Mouse (Mus musculus) lung, postnatal 36 days (tissue): ENCODE results near the gene Ptcd2.
A peak's percentile ranks its signal among the peaks of the same experiment; 100 is the strongest.

Source experiments
- DNase-seq: peaks from one replicate; pipeline ENCODE4 v3.0.0; 2022; ENCODE audit warnings: mixed read lengths

Ptcd2 gene

DNA sequence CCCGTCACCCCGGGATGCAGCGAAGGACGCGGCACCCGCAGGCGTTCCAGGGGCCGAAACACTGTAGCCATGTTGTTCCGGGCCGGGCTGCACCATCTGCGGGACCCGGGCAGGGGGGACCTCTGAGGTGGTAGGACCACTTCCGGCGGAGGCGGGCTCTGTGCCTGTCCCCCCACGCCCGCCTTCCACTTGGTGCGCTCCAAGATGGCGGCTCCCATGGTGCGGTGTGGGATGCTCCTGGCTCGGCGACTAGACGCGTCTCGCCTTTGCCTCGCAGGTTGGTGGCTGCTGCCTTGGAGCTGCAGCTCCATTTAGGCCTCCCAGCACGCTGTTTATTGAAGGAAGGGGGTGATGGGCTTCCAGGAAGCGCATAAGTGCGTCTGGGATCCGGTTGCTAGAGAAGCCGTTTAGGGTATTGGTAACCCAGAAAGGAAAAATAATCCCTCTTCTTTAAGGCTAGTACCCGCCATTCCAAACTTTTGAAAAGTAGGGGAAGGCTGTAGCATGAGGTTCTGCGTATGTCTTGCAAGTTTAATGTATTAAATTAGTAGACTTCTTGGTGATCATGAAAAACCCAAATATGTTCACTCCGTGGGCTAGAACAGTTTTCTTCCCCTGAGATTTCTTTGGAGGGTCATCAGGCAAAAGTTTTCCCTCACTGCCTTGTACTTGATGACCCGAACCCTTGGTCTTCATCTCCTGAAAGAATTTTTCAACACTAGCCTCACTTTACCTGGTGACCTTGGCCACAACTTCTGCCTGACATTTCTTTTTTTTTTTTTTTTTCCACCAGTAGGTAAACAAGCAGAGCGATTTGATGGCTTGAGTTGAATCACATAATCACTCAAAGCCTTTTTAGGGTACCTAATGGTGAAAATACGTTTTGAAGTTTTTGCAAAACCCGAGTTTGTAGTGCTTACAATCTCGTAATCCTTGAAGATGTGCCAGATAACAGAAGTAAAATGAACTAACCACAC lies at the start of gene Ptcd2, which contains the start of gene Mrps27:
Gene Ptcd2 (minus strand): TSS at position 107 of the 977 bp plus-strand sequence.
Gene Mrps27 (plus strand): TSS at position 188 of the 977 bp plus-strand sequence.
- peak; percentile 98 for DNase-seq

DNA sequence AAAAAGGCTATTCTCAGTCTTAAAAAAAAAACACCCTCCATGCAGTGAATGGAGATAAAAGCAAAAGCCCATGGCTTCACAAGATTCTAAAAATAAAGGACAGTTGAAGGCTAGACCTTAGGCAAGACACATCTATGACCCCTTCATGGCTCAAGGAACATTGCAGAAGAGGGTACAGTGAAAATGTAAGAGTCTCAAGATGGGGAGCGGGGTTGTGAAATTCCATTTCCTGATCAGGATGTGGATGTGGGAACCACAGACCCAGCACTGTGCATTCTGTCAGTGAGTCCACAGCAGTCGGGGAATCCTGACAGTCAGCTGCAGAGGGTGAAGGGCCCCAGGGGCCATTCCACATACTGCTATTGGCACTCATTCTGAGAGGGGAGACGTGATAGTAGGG lies 48.6 kb upstream of the Ptcd2 start:
- DNase-seq: no peak

DNA sequence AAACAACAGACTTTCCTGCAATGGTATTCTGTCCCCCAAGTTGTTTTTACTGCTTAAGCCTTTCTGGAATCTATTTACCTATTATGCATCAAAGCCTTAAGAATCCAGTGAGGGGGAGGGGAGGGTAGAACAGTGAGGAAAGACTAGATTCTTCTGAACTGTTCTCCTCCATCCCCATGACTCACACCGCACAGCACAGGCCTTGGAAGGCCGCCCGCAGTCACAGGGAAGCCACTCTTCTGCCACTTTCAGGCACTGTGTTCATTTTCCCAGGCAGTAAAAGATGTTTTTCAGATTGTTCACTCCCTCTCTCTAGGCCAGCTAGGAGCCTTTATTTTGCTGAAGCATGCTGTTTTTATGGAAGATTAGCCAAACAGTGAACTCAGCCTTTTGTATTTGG lies 46.9 kb upstream of the Ptcd2 start:
- peak; percentile 55 for DNase-seq

DNA sequence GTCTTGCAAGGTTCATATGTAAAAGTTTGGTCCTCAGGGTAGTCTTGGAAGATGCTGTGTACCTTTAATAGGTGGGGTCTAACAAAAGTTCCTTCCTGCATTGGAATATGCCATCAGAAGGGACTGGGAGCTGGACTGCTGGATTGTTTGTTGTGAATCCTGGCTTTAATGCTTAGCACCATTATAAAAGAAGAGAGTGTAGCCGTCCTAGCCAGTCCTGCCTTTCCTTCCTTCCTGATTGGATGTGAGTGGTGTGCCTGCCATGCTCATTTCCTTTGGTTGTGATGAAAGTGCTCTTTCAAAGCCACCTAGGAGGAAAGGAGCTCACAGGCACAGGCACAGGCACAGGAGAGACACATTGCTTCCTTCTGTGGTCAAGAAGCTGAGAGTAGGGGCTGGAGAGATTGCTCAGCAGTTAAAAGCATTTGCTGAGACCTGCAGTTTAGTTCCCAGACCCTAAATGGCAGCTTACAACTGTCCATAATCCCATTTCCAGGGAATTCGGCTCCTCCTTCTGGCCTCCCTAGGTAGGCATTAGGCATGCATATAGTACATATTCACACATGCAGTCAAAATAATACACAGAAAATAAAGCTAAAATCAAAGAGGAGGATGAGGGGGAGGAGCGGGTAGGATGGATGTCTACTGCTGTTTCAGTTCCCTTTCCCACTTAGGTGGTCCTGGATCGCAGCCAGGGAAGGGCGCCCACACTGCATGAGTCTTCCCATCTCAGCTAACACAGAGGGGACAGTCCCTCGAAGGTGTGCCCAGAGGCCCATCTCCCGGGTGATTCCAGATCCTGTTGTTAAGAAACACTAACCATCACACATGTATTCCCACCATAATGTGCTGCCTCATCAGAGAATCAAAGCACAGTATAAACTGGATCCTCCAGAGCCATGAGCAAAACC lies 43.7 kb upstream of the Ptcd2 start:
- DNase-seq: no peak

DNA sequence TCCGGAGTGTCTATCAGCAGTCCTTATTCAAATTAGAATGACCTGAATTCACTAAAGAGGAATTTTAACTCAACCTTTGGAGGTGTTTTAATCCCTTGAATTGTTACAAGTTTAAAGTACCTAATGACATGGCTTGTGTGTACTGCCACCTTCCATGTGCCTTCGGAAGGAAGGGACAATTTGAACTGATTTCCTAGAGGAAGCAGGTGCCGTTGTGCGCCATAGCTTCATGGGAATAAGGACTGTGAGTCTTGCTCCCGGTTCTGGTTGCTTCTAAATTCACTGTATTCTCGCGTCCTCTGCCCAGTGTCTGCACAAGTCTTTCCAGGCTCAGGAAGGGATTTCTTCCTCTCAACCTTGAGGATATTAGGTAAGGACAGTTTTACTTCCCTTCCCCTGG lies 41.8 kb upstream of the Ptcd2 start:
- DNase-seq: no peak

DNA sequence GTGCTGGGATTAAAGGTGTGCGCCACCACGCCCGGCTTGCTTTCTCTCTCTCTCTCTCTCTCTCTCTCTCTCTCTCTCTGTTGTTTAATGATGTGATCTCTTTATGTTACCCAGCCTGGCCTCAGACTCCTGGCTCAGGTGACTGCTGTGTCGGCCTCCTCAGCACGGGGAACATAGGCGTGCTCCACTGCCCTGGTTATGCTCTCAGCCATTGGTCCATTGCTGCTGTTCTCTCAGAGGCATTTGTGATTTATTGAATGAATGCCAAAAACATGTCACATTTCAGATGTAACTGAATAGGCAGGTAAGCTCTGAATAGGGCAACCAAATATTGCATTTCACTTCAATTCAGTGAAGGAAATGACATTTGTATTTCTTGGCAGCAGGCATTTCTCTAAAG lies 41.4 kb upstream of the Ptcd2 start:
- DNase-seq: no peak

DNA sequence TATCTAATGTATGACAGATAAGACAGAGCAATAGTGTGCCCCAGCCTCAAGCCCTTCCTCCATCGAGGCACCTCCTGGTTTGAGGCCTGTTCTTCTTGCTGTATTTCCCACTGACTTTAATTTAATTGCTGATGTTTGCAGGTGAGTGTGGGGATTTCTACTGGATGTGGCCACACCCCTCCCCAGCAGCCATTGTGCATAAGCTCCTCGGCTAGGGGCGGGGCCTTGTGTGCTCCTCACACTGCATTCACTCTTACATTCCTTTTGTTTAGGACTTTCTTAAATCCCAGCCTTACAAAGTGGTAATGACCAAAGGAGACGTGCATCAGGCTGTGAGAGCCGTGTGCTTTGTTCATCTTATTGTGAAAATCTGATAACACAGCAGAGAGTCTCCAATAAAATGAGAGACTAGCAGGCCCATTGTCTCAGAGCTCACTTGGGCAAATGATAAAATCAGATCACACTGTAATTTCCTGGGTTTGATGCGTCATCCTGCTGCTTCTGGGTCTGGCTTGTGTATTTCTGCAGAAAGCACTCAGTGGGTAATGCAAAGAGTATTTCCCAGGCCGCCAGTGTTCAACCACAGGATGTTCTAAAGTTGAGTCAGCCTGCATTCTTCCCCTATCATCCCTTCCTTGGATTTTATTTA lies 40.2 kb upstream of the Ptcd2 start:
- peak; percentile 58 for DNase-seq

DNA sequence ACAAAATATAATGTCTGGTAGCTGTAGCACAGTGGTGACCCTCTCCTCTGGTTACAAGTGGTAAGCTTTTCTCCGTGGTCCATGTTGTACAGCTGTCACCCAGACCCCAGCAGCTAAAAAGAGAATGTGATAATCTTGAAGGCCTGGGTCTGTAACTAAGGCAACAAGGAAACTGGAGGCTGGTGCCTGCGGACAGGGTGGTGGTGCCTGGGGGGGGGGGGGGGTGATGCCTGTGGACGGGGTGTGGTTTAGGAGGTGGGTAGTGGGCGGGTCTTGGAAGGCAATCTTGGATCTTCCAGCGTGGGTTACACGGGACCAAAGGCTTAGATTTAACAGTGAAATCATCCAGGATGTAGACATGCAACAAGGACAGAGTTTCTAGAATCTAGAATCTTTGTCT lies 37.9 kb upstream of the Ptcd2 start:
- DNase-seq: no peak

DNA sequence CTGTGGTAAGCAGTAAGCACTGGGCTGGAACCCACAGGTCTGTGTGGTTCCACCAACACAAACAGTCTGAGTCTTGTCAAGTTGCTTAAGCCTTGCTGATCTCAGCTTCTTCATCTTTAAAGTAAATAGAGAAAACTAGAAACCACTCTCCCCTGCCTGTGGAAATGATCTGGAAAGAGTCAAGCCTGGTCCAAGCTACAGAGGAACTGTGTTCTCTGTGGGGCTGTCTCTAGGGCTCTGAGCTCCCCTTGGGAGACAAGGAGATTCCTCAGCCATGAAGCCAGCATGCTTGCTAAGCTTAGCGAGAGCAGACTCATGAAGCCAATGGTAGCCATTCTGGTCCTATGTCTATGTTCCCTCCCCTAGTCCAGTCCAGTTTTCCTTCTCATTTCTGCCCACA lies 33.7 kb upstream of the Ptcd2 start:
- DNase-seq: no peak

DNA sequence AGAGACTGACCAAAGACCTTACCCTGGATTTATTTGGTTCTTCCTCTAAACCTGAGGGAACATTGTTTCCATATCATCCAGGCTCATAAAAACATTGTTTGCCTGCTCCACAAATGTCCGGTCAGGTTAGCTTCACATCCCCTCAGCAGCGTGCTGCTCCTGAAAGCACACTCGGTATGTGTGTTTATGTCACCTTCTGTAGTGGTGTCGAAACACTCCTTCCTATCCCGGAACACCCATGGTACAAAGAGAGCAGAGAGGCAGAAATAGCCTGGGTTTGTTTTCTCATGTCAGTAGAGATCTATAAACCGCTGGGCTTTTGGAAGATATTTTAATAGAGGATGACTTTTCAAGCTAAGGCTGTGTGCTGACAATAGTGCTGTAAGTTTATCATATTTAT lies 32.5 kb upstream of the Ptcd2 start:
- no peak for DNase-seq

DNA sequence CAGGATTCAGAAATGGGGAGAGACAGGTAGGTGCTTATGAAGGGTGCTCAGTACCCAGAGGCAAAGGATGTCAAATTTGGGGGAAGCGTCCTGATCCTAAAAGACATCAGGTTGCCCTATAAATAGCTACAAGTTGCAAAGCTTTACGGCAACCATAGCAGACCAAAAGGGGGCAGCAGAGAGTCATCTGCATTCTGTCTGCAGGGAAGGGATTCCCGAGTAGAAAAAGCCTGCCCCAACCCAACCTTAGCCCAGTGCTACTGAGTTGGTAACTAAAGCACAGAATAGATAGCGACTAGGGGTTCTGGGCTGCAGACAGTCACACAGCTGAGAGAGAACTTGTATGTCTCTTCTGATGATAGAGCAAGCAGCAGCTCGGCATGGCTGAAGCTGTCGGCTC lies 31.0 kb upstream of the Ptcd2 start:
- DNase-seq: peak; percentile 88

DNA sequence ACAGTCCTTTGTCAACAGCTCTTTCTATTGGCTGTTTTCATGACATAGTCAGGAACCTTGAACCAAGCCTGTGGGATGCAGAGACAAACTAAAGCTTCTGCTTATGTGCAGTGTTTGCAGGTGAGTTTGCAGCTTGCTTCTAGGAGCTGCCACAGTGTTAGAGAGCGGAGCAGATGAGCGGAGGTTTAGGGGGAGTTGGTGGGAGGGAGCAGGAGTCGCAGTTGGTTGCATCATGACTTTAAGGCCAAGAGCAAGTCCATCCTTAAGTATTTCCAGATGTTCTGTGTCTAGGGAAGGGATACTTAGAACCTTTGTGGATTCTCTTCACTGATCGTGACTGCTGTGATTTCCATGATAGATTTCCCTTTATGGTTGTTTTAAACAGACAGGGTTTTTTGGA lies 29.7 kb upstream of the Ptcd2 start:
- no peak for DNase-seq

DNA sequence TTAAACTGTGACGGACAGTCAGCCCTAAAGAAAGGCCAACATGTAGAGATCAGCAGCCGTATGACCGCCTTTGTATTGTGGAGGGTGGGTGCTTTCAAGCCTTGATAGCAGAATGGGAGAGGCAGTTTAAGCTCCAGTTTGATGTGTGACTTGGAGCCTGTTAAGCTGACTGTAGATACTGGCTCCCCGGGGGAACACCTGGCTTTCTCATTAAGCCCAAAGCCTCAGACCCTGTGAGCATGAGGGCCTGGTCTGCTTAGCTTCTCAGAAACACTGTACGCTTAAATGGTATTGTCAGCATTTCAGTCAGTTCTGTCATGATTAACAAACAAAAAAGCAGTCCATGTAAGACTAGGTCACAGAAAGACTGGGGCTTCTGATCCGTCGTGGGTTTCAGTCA lies 29.2 kb upstream of the Ptcd2 start:
- DNase-seq: no peak

DNA sequence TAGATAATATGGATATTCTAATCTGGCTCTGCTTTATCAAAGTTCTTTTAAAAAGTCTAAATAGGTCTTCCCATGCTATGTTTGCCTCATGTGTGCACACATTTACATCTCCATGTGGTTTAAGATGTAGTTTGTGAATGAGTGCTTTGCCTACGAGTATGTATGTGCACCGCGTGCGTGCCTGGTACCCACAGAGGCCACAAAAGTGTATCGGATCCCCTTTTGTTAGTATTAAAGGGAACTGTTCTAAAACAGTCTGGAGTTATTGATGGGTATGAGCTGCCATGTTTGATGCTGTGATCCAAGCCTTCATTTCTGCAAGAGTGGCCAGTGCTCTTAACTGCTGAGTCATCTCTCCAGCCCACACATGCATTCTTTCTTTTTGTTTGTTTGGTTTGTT lies 26.8 kb upstream of the Ptcd2 start:
- no peak for DNase-seq

DNA sequence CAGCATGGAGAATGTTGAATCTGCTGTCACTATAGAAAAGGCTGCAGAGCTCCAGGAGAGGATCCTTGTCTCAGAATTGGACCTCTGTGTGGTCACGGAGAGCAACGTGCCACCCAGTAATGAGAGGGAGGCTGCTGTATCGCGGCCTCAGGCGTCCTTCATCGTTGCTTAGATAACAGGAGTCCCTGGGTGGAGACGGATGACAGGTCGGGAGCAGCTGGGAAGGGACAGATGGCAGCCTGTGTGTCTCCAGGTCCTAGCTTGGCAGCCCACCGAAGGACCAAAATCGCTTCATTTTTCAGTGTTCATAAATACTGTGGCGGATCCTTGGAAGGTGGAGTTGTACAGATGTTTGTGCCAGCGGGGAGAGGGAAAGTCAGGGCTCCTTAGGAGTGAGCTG lies 24.6 kb upstream of the Ptcd2 start:
- no peak for DNase-seq

DNA sequence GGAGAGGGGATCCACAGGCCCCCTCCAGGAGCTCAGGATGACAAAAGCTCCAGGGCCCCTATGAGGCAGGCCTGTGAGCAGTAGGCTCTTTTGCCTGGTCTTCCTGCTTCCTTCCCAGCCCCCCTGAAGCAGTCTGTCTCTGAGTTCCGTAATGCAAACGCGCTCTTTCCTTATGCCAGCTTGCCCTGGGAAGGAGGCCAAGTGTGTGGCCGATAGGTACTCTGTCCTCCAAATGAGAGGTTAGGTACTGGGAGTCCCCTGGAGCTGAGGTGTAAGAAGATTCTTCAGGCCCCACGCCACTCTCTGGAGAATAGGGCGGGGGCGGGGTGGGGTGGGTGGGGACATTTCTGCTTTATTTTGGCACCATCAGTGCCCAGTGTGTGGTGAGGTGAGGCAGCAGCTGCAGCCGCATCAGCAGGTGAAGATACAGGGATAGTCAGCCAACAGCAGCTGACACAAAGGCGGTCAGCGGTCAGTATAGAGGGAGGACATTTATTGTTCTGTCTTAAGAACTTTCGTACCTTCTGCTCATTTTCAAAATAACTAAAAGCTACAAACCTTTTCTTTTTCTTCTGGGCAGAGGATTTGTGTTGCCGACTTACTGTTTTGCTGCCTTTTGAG lies 23.2 kb upstream of the Ptcd2 start:
- DNase-seq: no peak

DNA sequence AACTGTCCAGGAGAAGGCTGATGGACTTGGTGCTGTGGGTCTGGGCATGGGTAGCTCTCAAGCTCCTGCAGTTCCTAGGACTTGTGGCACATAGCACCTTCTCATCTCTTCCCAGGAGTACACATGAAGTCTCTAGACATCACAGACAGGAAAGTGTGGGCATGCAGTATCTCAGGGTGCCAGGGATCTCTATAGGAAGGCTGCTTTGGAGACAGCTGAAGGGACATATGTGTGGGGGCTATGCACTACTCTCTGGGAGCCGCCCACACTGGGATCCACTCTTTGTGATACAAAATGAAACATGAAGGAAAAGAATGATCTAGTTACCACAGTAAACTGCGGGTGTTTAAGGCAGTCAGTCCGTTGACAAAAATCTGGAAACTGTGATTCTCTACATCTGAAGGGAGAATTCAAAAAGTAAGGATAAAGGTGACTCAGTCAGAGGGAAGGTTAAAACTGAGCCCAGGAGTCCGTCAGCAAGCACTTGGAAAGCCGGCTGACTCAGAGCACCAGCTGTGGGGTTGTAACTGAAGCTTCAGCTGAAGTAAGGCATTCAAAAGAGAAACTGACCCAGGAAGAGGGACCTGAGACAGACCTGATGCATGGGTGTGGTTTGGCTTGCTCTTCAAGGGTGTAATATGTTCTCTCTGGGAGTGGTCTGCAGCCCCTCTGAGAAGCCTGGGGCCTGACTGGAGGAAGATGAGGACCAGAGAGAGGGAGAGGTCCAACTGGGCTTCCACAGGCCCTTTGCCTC lies 22.1 kb upstream of the Ptcd2 start:
- DNase-seq: no peak

DNA sequence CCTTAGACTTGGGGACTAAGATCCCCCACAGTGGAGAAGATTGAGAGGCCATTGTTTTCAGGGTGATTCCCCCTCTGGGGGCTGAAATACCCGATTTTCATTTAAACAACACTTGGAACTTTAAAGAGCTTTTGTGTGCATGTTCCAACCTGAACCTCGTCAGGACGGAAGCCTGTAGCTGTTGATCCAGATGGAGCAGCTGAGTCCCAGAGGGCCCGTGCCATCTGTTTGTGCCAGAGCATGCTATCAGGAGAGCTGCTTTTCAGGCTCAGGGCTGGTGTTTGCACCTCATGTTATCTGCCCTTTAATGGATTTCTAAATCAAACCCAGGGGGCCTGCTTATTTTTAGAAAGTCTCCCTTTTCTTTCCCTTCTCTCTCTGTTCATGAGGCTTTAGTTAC lies 19.4 kb upstream of the Ptcd2 start:
- DNase-seq: no peak

DNA sequence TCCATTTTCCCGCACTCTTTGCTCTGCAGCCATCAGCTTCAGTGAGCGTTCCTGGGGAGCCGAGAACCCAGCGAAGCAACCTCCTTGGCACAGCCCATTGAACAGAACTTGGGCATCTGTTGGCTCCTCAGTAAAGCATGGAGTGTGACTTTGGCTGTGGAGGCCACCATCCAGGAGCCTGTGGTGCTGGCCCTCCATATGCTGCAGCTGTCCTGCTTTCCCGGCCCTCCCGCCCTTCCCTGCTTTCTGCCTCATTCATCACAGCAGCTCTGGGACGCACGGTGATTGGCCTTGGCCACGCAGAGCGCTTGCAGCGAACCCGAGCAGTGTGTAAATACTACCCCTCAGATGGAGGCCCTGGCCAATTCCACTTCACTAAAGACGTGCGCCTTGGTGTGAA lies 14.4 kb upstream of the Ptcd2 start:
- DNase-seq: no peak

DNA sequence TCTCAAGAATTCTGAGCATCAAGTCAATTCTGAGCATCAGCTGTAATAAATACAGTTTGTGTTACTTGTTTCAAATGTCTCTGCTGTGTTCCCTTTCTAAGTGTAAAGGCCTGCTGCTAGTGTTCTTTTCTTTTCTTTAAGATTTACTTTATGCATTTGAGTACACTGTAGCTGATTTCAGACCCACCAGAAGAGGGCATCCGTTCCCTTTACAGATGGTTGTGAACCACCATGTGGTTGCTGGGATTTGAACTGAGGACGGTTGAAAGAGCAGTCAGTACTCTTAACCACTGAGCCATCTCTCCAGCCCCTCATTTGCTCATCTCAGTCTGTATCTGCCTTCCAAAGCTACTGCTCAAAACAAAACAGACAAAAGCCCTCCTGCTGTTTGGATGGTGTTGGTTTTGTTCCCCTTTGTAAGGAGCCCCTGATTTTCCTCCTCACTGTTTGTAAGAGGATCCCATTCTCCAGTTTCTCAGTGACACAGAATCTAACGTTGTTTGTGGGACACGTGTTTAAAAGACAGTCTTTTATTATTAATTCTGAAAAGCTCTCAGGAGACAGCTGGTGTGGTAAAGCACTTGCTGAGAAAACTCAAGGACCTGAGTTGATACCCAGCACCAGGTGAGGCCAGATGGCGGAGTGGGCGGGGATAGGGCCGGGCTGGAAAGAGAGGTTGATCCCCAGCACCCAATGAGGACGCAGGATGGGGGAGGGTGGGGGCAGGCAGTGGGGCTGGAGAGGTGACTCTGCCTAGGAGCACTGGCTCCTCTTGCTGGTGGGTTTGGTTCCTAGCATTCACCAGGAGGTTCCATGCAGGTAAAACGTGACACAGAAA lies 12.1 kb upstream of the Ptcd2 start:
- DNase-seq: no peak

DNA sequence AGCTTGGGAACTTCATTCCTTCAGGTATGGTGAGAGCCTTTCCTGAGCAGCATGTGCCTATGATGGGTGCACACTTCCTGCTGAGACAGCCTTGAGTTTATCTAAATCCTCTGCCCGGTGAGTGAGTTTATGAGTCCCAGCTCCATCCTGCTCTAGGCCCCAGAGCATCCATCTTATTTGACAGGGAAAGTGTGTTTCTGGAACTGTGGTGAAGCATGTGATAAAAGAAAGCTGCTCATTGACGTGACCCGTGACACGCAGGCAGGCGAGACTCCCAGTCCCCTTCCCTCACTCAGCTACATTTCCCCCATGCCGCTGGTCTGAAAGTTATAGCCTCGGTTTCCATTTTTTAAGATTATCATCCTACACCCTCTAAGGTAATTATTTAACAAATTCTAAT lies 11.4 kb upstream of the Ptcd2 start:
- DNase-seq: no peak
